8 mouse cellular contexts compared by ENCODE assay signal in genomic region chr6:13838677-13839344, GRCm38 (mm10). TPM values are rescaled to one million over a fixed set of nuclear protein-coding genes. Genes with fewer than 3 reads are reported as not detected.
DNase-seq lines count a peak whose midpoint lies in the region; ATAC-seq and TF ChIP-seq lines count a peak whose summit lies in the region.

No protein-coding gene starts in this region.

- ATAC-seq in lung, embryonic 16.5 days (ENCODE audit: low read depth), result peak; percentile 96

- H3K9ac ChIP-seq in ES-E14 (ENCODE audit: insufficient read depth, low read depth, low read length, poor library complexity, severe bottlenecking), result peak overlapping the region; percentile 71
- H3K9ac ChIP-seq in lung, embryonic 16.5 days (ENCODE audit: low read length), result peak overlapping the region; percentile 87

- peaks cover 0 to 2% of the 10 kb centered on the region in 2 experiments; a peak in 1 of 4 replicates for H3K4me1 ChIP-seq in ES-E14 (ENCODE audit: control insufficient read depth in 2 of 2, insufficient read depth in 2 of 2, low read length in 2 of 2, poor library complexity in 1 of 2)
- peaks cover 18% of the 10 kb centered on the region for H3K4me1 ChIP-seq in hindbrain, embryonic 10.5 days (replicated peaks)
- no peaks in the 10 kb centered on the region for H3K4me1 ChIP-seq in lung, embryonic 16.5 days (replicated peaks; ENCODE audit: control insufficient read depth, insufficient read depth, low read length)
- H3K4me1 ChIP-seq in olfactory bulb, adult 2 months (ENCODE audit: control insufficient read depth, insufficient read depth, low read length), result no peaks in the 10 kb centered on the region
- peaks cover 3% of the 10 kb centered on the region; the same call in 1 of the 2 replicates for H3K4me1 ChIP-seq in thymus, adult 2 months (replicated peaks; ENCODE audit: control insufficient read depth, insufficient read depth, low read length)

- peak overlapping the region; percentile 94 for H3K4me2 ChIP-seq in lung, embryonic 16.5 days (ENCODE audit: low read depth, low read length)

- H3K27ac ChIP-seq in ES-E14 (ENCODE audit: insufficient read depth, low read depth, low read length, poor library complexity, severe bottlenecking), result no peak overlapping the region
- peak overlapping the region; percentile 95 for H3K27ac ChIP-seq in hindbrain, embryonic 10.5 days
- H3K27ac ChIP-seq in lung, embryonic 16.5 days (ENCODE audit: low read length), result peak overlapping the region; percentile 75
- peak overlapping the region; percentile 100 for H3K27ac ChIP-seq in olfactory bulb, adult 2 months (ENCODE audit: insufficient read depth, low read depth, low read length)
- no peak overlapping the region for H3K27ac ChIP-seq in thymus, adult 2 months (ENCODE audit: control insufficient read depth, insufficient read depth, low read length)

- peak; percentile 83 for TF ChIP-seq POLR2A in olfactory bulb, adult 2 months (IDR thresholded peaks at IDR 0.05; ENCODE audit: insufficient read depth, low read depth, low read length)
- TF ChIP-seq POLR2A in thymus, adult 2 months (IDR thresholded peaks at IDR 0.05; ENCODE audit: control insufficient read depth, extremely low read depth, insufficient read depth, low read length, poor library complexity), result no peak

- no peaks in the 10 kb centered on the region for H3K9me3 ChIP-seq in ES-E14 (ENCODE audit: control insufficient read depth, insufficient read depth, low read depth, low read length)
- no peaks in the 10 kb centered on the region for H3K9me3 ChIP-seq in hindbrain, embryonic 10.5 days
- H3K9me3 ChIP-seq in lung, embryonic 16.5 days (ENCODE audit: control insufficient read depth, low read length), result no peaks in the 10 kb centered on the region

- DNase-seq in ES-E14 (ENCODE audit: low read depth, low spot score), result peak; percentile 28
- peak; percentile 84 for DNase-seq in cerebellum, adult 8-10 months
- peak; percentile 52 to 83 for DNase-seq in frontal cortex, adult 2 months (ENCODE audit: extremely low spot score in 1 of 2, low spot score in 1 of 2)
- DNase-seq in hindbrain, embryonic 10.5 days (ENCODE audit: low spot score), result peak; percentile 82
- DNase-seq in layer of hippocampus, postnatal 10 days (ENCODE audit: low spot score in 2 of 2), result peak; percentile 74 to 86
- DNase-seq in thymus, adult 2 months, result no peak

- H3K4me3 ChIP-seq in ES-E14 (ENCODE audit: insufficient read depth in 1 of 2, low read depth in 1 of 2, low read length in 2 of 2, poor library complexity in 1 of 2, severe bottlenecking in 1 of 2), result peak overlapping the region; percentile 69 to 73
- peak overlapping the region; percentile 66 for H3K4me3 ChIP-seq in hindbrain, embryonic 10.5 days
- peak overlapping the region; percentile 70 for H3K4me3 ChIP-seq in lung, embryonic 16.5 days (ENCODE audit: low read length)
- H3K4me3 ChIP-seq in olfactory bulb, adult 2 months (ENCODE audit: insufficient read depth, low read depth, low read length), result peak overlapping the region; percentile 93
- H3K4me3 ChIP-seq in thymus, adult 2 months (ENCODE audit: control insufficient read depth, insufficient read depth, low read length), result peak overlapping the region; percentile 55

- no peak for TF ChIP-seq CTCF in olfactory bulb, adult 2 months (IDR thresholded peaks at IDR 0.05; ENCODE audit: insufficient read depth, low read depth, low read length)
- TF ChIP-seq CTCF in thymus, adult 2 months (IDR thresholded peaks at IDR 0.05; ENCODE audit: borderline replicate concordance, control insufficient read depth, extremely low read depth, insufficient read depth, low read length, poor library complexity), result no peak

- WGBS in hindbrain, embryonic 10.5 days, result under 1% methylated on average over 41 of the region's 41 CpGs
- under 1% methylated on average over 39 of the region's 41 CpGs for WGBS in lung, embryonic 16.5 days
- WGBS in olfactory bulb, adult 2 months, result under 1% methylated on average over 41 of the region's 41 CpGs
- WGBS in thymus, adult 2 months, result 2% methylated on average over 41 of the region's 41 CpGs

- H3K27me3 ChIP-seq in hindbrain, embryonic 10.5 days (ENCODE audit: insufficient read depth, poor library complexity, severe bottlenecking), result peaks cover 15% of the 10 kb centered on the region
- H3K27me3 ChIP-seq in lung, embryonic 16.5 days (ENCODE audit: control insufficient read depth, insufficient read depth, low read depth, low read length), result no peaks in the 10 kb centered on the region
- peaks cover 7% of the 10 kb centered on the region for H3K27me3 ChIP-seq in thymus, adult 2 months (ENCODE audit: control insufficient read depth, insufficient read depth, low read length)

- H3K36me3 ChIP-seq in ES-E14 (ENCODE audit: control insufficient read depth, insufficient read depth, low read length, poor library complexity, severe bottlenecking), result no peaks in the 10 kb centered on the region
- H3K36me3 ChIP-seq in hindbrain, embryonic 10.5 days, result no peaks in the 10 kb centered on the region
- H3K36me3 ChIP-seq in lung, embryonic 16.5 days (ENCODE audit: control insufficient read depth, insufficient read depth, low read length), result no peaks in the 10 kb centered on the region
- no peaks in the 10 kb centered on the region for H3K36me3 ChIP-seq in thymus, adult 2 months (ENCODE audit: control insufficient read depth, insufficient read depth, low read length)

- in situ Hi-C loops in ES-E14 (cut with MboI; ENCODE audit: low sequenced_read_pairs in 2 of 2, unreplicated experiment in 2 of 2), result no loop called here

TF ChIP-seq in ES-E14, 5 proteins besides CTCF, POLR2A, EP300 and RAD21:
- TF ChIP-seq HCFC1 (IDR thresholded peaks at IDR 0.05; ENCODE audit: borderline replicate concordance, insufficient read depth, low read length) (no peak), MAFK (IDR thresholded peaks at IDR 0.05; ENCODE audit: insufficient read depth, low read depth, low read length) (no peak), ZNF384 (IDR thresholded peaks at IDR 0.05; ENCODE audit: low read depth, low read length) (peak; percentile 74)

RNA-seq across cellular contexts. Expression of gene Gpr85, which starts 0.9 kb away (rescaled TPM):
- total RNA-seq in ES-E14 (2012; rRNA removed), result 1.0 and 1.2 TPM in 2 replicates
- 29.7 and 31.4 TPM in 2 replicates for polyA plus RNA-seq in frontal cortex, adult 2 months (2012; rRNA removed)
- 9.4 and 14.2 TPM in 2 replicates for polyA plus RNA-seq in hindbrain, embryonic 10.5 days (2016; fragmentation: Nextera tagmentation; extraction: Ambion mirVana)
- 10 to 100 TPM; 52.8 to 53.0 TPM for total RNA-seq in layer of hippocampus, postnatal 10 days (2021)
- 2.7 and 2.9 TPM in 2 replicates for polyA plus RNA-seq in lung, embryonic 16.5 days (2015; fragmentation: Nextera tagmentation; extraction: Ambion mirVana)
- polyA plus RNA-seq in olfactory bulb, adult 2 months (2012; ENCODE audit: insufficient read depth, insufficient read length, low replicate concordance, missing spikeins), result not detected in 2 replicates
- polyA plus RNA-seq in thymus, adult 2 months (2012; rRNA removed), result 0.23 and 0.30 TPM in 2 replicates

RNA-seq across cellular contexts. Expression of gene 2610001J05Rik, which starts 32.5 kb away (rescaled TPM):
- 20.1 and 29.1 TPM in 2 replicates for total RNA-seq in ES-E14 (2012; rRNA removed)
- polyA plus RNA-seq in frontal cortex, adult 2 months (2012; rRNA removed), result 75.3 and 85.0 TPM in 2 replicates
- polyA plus RNA-seq in hindbrain, embryonic 10.5 days (2016; fragmentation: Nextera tagmentation; extraction: Ambion mirVana), result 99.8 and 101 TPM in 2 replicates
- total RNA-seq in layer of hippocampus, postnatal 10 days (2021), result 10 to 100 TPM; 48.8 to 49.1 TPM
- polyA plus RNA-seq in lung, embryonic 16.5 days (2015; fragmentation: Nextera tagmentation; extraction: Ambion mirVana), result 130 and 137 TPM in 2 replicates
- polyA plus RNA-seq in olfactory bulb, adult 2 months (2012; ENCODE audit: insufficient read depth, insufficient read length, low replicate concordance, missing spikeins), result not detected in 2 replicates
- 22.5 and 30.0 TPM in 2 replicates for polyA plus RNA-seq in thymus, adult 2 months (2012; rRNA removed)

Comparison
In these comparisons a context has a peak if more than half of its experiments do, and no peak if none do; other contexts are left out.
1. H3K27ac ChIP-seq: peak in hindbrain, embryonic 10.5 days (single experiment), lung, embryonic 16.5 days (single experiment) and olfactory bulb, adult 2 months (single experiment); none in ES-E14 (single experiment) and thymus, adult 2 months (single experiment).
2. Peak in every context shown above with its lines, with median percentiles within 50 percentile points of each other: H3K4me3 ChIP-seq.